Mouse (Mus musculus) hindbrain, embryonic 11.5 days (tissue): ENCODE results near the gene Ahcyl2. TPM values are rescaled to one million over a fixed set of nuclear protein-coding genes. Genes with fewer than 3 reads are reported as not detected.
A peak's percentile ranks its signal among the peaks of the same experiment; 100 is the strongest.

Experiments used
- ATAC-seq: fragments of 200-750 bp; cut with Nextera tagmentation; 2 replicates; pipeline ENCODE4 v1.8.0; 2017; ENCODE audit warnings: mild to moderate bottlenecking, moderate TSS enrichment, moderate library complexity; ENCODE audit not compliant: low FRiP score
- DNase-seq: peaks from one replicate; pipeline ENCODE4 v3.0.0-alpha.2; 2015; ENCODE audit warnings: low spot score
- H3K27ac ChIP-seq: fragments of 300-500 bp; sonication (generic); 2 replicates; pipeline ENCODE4 v1.5.1; 2014; ENCODE audit warnings: mild to moderate bottlenecking, low read depth, low read length
- H3K27me3 ChIP-seq: fragments of 300-500 bp; sonication (generic); 2 replicates; pipeline ENCODE4 v1.6.1; 2014; ENCODE audit warnings: mild to moderate bottlenecking, low read length, moderate library complexity, mixed read lengths; ENCODE audit not compliant: control insufficient read depth, insufficient read depth
- H3K36me3 ChIP-seq: fragments of 300-500 bp; sonication (generic); 2 replicates; pipeline ENCODE4 v1.6.1; 2014; ENCODE audit warnings: mild to moderate bottlenecking, low read length, moderate library complexity, mixed read lengths; ENCODE audit not compliant: control insufficient read depth, insufficient read depth
- H3K4me1 ChIP-seq: fragments of 300-500 bp; sonication (generic); replicated peaks from 2 replicates; pipeline ENCODE4 v1.6.1; 2014; ENCODE audit warnings: low read length, mixed read lengths; ENCODE audit not compliant: control insufficient read depth, insufficient read depth
- H3K4me2 ChIP-seq: fragments of 300-500 bp; sonication (generic); replicated peaks from 2 replicates; pipeline ENCODE4 v1.6.1; 2014; ENCODE audit warnings: mild to moderate bottlenecking, low read depth, low read length
- H3K4me3 ChIP-seq: fragments of 300-500 bp; sonication (generic); 2 replicates; pipeline ENCODE4 v1.5.1; 2014; ENCODE audit warnings: low read depth, low read length
- H3K9ac ChIP-seq: fragments of 300-500 bp; sonication (generic); 2 replicates; pipeline ENCODE4 v1.6.1; 2014; ENCODE audit warnings: low read depth, low read length
- H3K9me3 ChIP-seq: fragments of 300-500 bp; sonication (generic); 2 replicates; pipeline ENCODE4 v1.6.1; 2016; ENCODE audit warnings: low read length; ENCODE audit not compliant: control insufficient read depth
- WGBS: fragments of 180-500 bp; shearing (Covaris S2); extraction: QIAGEN DNeasy Blood & Tissue Kit; methylation state at CpG from one replicate; pipeline ENCODE4 v1.1.7; 2014; 5-methylcytosine and 5-hydroxymethylcytosine counted together
- polyA plus RNA-seq: library from polyadenylated mRNA; unstranded; fragments of >200 nt; fragmentation: Nextera tagmentation; extraction: Ambion mirVana; gene quantifications from 2 replicates; pipeline ENCODE4 v1.2.1, GENCODE M21; 2014

Ahcyl2 gene
- polyA plus RNA-seq, 1 experiment from 2014 or later, result 17.4 TPM

GRCm38 (mm10) chr6:29859344-29859743 is 91.5 kb downstream of the Ahcyl2 start:
- H3K9ac ChIP-seq, result no peak overlapping the region
- ATAC-seq, result no peak
- H3K27ac ChIP-seq, result no peak overlapping the region
- WGBS, result 78% methylated on average over 4 of the region's 4 CpGs
- DNase-seq, result no peak
- H3K36me3 ChIP-seq, result no peaks in the 10 kb centered on the region
- H3K4me1 ChIP-seq, result no peaks in the 10 kb centered on the region
- H3K4me2 ChIP-seq, result no peak overlapping the region
- H3K9me3 ChIP-seq, result no peaks in the 10 kb centered on the region
- H3K4me3 ChIP-seq, result no peak overlapping the region
- no peaks in the 10 kb centered on the region for H3K27me3 ChIP-seq

GRCm38 (mm10) chr6:29860238-29860637 is 92.4 kb downstream of the Ahcyl2 start:
- no peaks in the 10 kb centered on the region for H3K9me3 ChIP-seq
- no peak overlapping the region for H3K4me3 ChIP-seq
- H3K36me3 ChIP-seq, result no peaks in the 10 kb centered on the region
- no peaks in the 10 kb centered on the region for H3K27me3 ChIP-seq
- no peak overlapping the region for H3K4me2 ChIP-seq
- no peak overlapping the region for H3K27ac ChIP-seq
- H3K9ac ChIP-seq, result no peak overlapping the region
- WGBS, result 93% methylated on average over 3 of the region's 3 CpGs
- DNase-seq, result peak; percentile 20
- no peaks in the 10 kb centered on the region for H3K4me1 ChIP-seq
- ATAC-seq, result no peak

GRCm38 (mm10) chr6:29864926-29865325 is 97.1 kb downstream of the Ahcyl2 start:
- no peak for ATAC-seq
- H3K27me3 ChIP-seq, result no peaks in the 10 kb centered on the region
- H3K4me2 ChIP-seq, result no peak overlapping the region
- WGBS, result 94% methylated on average over 2 of the region's 2 CpGs
- H3K4me1 ChIP-seq, result no peaks in the 10 kb centered on the region
- no peaks in the 10 kb centered on the region for H3K9me3 ChIP-seq
- no peaks in the 10 kb centered on the region for H3K36me3 ChIP-seq
- H3K4me3 ChIP-seq, result no peak overlapping the region
- DNase-seq, result no peak
- H3K27ac ChIP-seq, result no peak overlapping the region
- no peak overlapping the region for H3K9ac ChIP-seq

GRCm38 (mm10) chr6:29866935-29867724 is 99.3 kb downstream of the Ahcyl2 start:
- ATAC-seq (no peak), DNase-seq (no peak)
- no peak overlapping the region for H3K9ac ChIP-seq
- H3K36me3 ChIP-seq, result no peaks in the 10 kb centered on the region
- WGBS, result 79% methylated on average over 9 of the region's 9 CpGs
- no peaks in the 10 kb centered on the region for H3K27me3 ChIP-seq
- no peak overlapping the region for H3K27ac ChIP-seq
- H3K4me1 ChIP-seq, result no peaks in the 10 kb centered on the region
- no peaks in the 10 kb centered on the region for H3K9me3 ChIP-seq
- H3K4me3 ChIP-seq, result no peak overlapping the region
- H3K4me2 ChIP-seq, result no peak overlapping the region

- WGBS, result 79% methylated on average over 2 of the region's 2 CpGs
- ATAC-seq (no peak), DNase-seq (no peak)
- Histone ChIP-seq H3K27ac (no peak overlapping the region), H3K4me1 (no peaks in the 10 kb centered on the region), H3K4me2 (no peak overlapping the region), H3K36me3 (no peaks in the 10 kb centered on the region), H3K27me3 (no peaks in the 10 kb centered on the region), H3K9ac (no peak overlapping the region), H3K9me3 (no peaks in the 10 kb centered on the region), H3K4me3 (no peak overlapping the region)
Measured at GRCm38 (mm10) chr6:29868341-29868895, 100.6 kb downstream of the Ahcyl2 start.

GRCm38 (mm10) chr6:29873654-29874053 is 105.8 kb downstream of the Ahcyl2 start:
- Histone ChIP-seq H3K4me2 (no peak overlapping the region), H3K27ac (no peak overlapping the region), H3K9me3 (no peaks in the 10 kb centered on the region), H3K4me3 (no peak overlapping the region), H3K36me3 (no peaks in the 10 kb centered on the region), H3K9ac (no peak overlapping the region), H3K27me3 (no peaks in the 10 kb centered on the region), H3K4me1 (no peaks in the 10 kb centered on the region)
- DNase-seq, result no peak
- no peak for ATAC-seq
- WGBS, result 72% methylated on average over 2 of the region's 2 CpGs

GRCm38 (mm10) chr6:29875576-29875975 is 107.8 kb downstream of the Ahcyl2 start:
- WGBS, result 91% methylated on average over 5 of the region's 5 CpGs
- Histone ChIP-seq H3K4me3 (no peak overlapping the region), H3K4me1 (no peaks in the 10 kb centered on the region), H3K36me3 (no peaks in the 10 kb centered on the region), H3K27ac (no peak overlapping the region), H3K9me3 (no peaks in the 10 kb centered on the region), H3K27me3 (no peaks in the 10 kb centered on the region), H3K9ac (no peak overlapping the region), H3K4me2 (no peak overlapping the region)
- no peak for ATAC-seq
- no peak for DNase-seq

GRCm38 (mm10) chr6:29876782-29877181 is 109.0 kb downstream of the Ahcyl2 start:
- no peaks in the 10 kb centered on the region for H3K9me3 ChIP-seq
- no peak for DNase-seq
- no peak overlapping the region for H3K27ac ChIP-seq
- no peaks in the 10 kb centered on the region for H3K27me3 ChIP-seq
- 90% methylated on average over 4 of the region's 4 CpGs for WGBS
- H3K4me3 ChIP-seq, result no peak overlapping the region
- no peak for ATAC-seq
- H3K4me2 ChIP-seq, result no peak overlapping the region
- no peak overlapping the region for H3K9ac ChIP-seq
- H3K36me3 ChIP-seq, result no peaks in the 10 kb centered on the region
- H3K4me1 ChIP-seq, result no peaks in the 10 kb centered on the region

GRCm38 (mm10) chr6:29879579-29879978 is 111.8 kb downstream of the Ahcyl2 start:
- Histone ChIP-seq H3K4me2 (no peak overlapping the region), H3K27me3 (no peaks in the 10 kb centered on the region), H3K9me3 (no peaks in the 10 kb centered on the region), H3K4me1 (no peaks in the 10 kb centered on the region), H3K4me3 (no peak overlapping the region), H3K27ac (no peak overlapping the region), H3K36me3 (no peaks in the 10 kb centered on the region), H3K9ac (no peak overlapping the region)
- ATAC-seq (no peak), DNase-seq (no peak)
